Mouse (Mus musculus) bone marrow, adult 2 months (tissue): Measurements from ENCODE around the gene Frrs1. TPM values are rescaled to one million over a fixed set of nuclear protein-coding genes. Genes with fewer than 3 reads are reported as not detected.

ENCODE experiments used
- H3K27ac ChIP-seq: fragments of 200-500 bp; 2 replicates; pipeline ENCODE4 v1.5.1; 2012; ENCODE audit warnings: low read depth, mild to moderate bottlenecking, control low read depth, inconsistent platforms, low read length; ENCODE audit not compliant: control insufficient read depth, poor library complexity, insufficient read depth
- H3K4me1 ChIP-seq: fragments of 200-500 bp; 2 replicates; pipeline ENCODE4 v1.6.1; 2011; ENCODE audit warnings: low read length; ENCODE audit not compliant: control insufficient read depth, insufficient read depth
- H3K4me3 ChIP-seq: fragments of 200-500 bp; replicated peaks from 2 replicates; pipeline ENCODE3; 2011; ENCODE audit warnings: mild to moderate bottlenecking, low read depth, low read length, control low read depth; ENCODE audit not compliant: control insufficient read depth
- CTCF ChIP-seq: fragments of 200-500 bp; IDR thresholded peaks from 2 replicates; pipeline ENCODE4 v1.5.1; 2011; ENCODE audit warnings: low read length, control low read depth; ENCODE audit not compliant: control insufficient read depth, insufficient read depth
- POLR2A ChIP-seq: fragments of 200-500 bp; IDR thresholded peaks from 2 replicates; pipeline ENCODE4 v1.6.1; 2011; ENCODE audit warnings: low read depth, mild to moderate bottlenecking, control low read depth, low read length, borderline replicate concordance; ENCODE audit not compliant: control insufficient read depth
- WGBS: fragments of 180-500 bp; shearing (Covaris S2); methylation state at CpG from one replicate; pipeline ENCODE4 v1.1.7; 2018; 5-methylcytosine and 5-hydroxymethylcytosine counted together
- polyA plus RNA-seq: library from polyadenylated mRNA; stranded (reverse); fragments of >200 nt; gene quantifications from 2 replicates; pipeline ENCODE4 v1.2.4, GENCODE M21; 2011; ENCODE audit warnings: low replicate concordance; ENCODE audit not compliant: missing spikeins, insufficient read depth, insufficient read length

Frrs1 gene
- polyA plus RNA-seq, 1 experiment, result 24.6 TPM

DNA sequence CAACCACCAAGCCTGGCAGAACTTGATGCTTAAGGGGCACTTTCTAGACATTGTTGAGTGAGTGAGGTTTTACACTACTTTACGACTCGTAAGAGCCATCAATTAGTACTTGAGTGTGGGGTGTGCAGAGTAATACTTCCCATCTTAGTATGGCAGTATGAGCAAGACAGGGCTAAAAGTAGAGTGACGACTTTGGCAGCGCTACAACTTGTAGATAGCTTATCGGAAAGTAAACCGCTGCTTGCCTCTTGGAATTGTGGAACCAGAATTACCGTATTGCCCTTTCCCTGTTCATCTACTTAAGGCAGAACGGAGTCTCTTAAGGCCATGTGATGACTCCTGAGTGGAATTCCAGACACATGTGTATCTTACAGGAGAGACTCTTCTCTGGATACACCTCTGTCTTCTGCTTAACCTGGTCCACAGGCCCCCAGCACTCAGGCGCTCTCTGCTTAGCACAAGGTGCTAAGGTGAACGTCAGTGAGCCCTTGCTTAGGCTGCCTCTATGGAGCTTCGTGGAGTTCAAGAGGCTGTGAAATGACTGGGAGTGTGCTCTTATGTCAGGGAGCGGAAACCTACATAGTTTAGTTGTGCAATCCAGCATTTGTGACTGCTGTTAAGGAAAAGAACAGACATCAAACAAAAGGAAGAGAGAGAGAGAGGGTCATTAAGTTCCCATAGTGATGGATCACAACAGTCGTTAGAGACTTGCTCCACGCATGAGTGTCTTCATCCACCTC, 23.1 kb downstream of the Frrs1 start:
- WGBS, result 92% methylated on average over 14 of the region's 14 CpGs
- Histone ChIP-seq H3K4me1 (no peaks in the 10 kb centered on the region), H3K4me3 (no peak overlapping the region), H3K27ac (no peak overlapping the region)
- no peak for TF ChIP-seq CTCF
- no peak for TF ChIP-seq POLR2A

GRCm38 (mm10) chr3:116884941-116885340, 25.7 kb downstream of the Frrs1 start:
- Histone ChIP-seq H3K27ac (no peak overlapping the region), H3K4me1 (no peaks in the 10 kb centered on the region), H3K4me3 (no peak overlapping the region)
- 92% methylated on average over 8 of the region's 8 CpGs for WGBS
- TF ChIP-seq POLR2A (no peak), CTCF (no peak)

DNA sequence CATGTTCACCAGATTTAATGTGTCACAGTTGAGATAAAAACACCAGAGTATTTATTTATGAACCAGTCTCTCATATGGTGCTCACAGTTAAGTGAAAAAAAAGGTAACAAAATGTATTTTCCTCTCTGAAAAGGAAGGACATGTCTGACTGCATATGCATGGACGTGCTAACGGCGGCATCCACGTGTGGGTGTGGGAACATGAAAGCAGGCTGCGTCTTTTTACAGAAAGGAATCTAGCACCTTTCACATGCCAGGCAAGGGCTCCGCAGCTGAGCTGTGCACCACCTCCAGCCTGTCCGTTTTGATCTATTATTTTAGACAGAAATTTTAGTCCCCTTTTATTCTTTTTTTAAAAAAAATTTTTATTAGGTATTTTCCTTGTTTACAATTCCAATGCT, 30.1 kb downstream of the Frrs1 start:
- Histone ChIP-seq H3K4me3 (no peak overlapping the region), H3K27ac (no peak overlapping the region), H3K4me1 (no peaks in the 10 kb centered on the region)
- 93% methylated on average over 7 of the region's 7 CpGs for WGBS
- TF ChIP-seq CTCF (no peak), POLR2A (no peak)

GRCm38 (mm10) chr3:116890576-116890975, 31.3 kb downstream of the Frrs1 start:
- Histone ChIP-seq H3K4me1 (no peaks in the 10 kb centered on the region), H3K4me3 (no peak overlapping the region), H3K27ac (no peak overlapping the region)
- no peak for TF ChIP-seq CTCF
- 88% methylated on average over 4 of the region's 4 CpGs for WGBS

- no peak overlapping the region for H3K4me3 ChIP-seq
- H3K27ac ChIP-seq, result no peak overlapping the region
- H3K4me1 ChIP-seq, result no peaks in the 10 kb centered on the region
- no peak for TF ChIP-seq CTCF
- no peak for TF ChIP-seq POLR2A
- 92% methylated on average over 17 of the region's 17 CpGs for WGBS
Observed at GRCm38 (mm10) chr3:116891436-116892205, 32.4 kb downstream of the Frrs1 start.

- WGBS, result 88% methylated on average over 6 of the region's 6 CpGs
- no peak for TF ChIP-seq CTCF
- Histone ChIP-seq H3K27ac (no peak overlapping the region), H3K4me1 (no peaks in the 10 kb centered on the region), H3K4me3 (no peak overlapping the region)
Observed at GRCm38 (mm10) chr3:116892206-116892563, 32.9 kb downstream of the Frrs1 start.

DNA sequence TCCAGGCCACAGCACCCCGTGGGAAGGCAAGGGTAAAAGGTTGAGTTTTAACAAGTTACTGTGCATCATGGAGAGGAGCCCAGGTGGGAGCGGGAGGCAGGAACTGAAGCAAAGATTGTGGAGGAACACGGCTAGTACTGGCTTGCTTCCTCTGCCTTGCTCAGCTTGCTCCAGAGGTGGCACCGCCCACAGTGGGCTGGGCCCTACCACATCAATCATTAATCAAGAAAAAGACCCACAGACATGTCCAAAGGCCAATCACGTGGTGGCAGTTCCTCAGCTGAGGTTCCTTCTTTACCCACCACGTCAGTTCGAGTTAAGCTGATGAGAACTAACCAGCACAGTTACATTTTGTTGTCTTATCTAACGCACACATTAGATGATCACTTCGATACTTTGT, 33.6 kb downstream of the Frrs1 start:
- 47% methylated on average over 9 of the region's 9 CpGs for WGBS
- TF ChIP-seq POLR2A (no peak), CTCF (no peak)
- Histone ChIP-seq H3K4me1 (no peaks in the 10 kb centered on the region), H3K4me3 (no peak overlapping the region), H3K27ac (no peak overlapping the region)

- Histone ChIP-seq H3K4me1 (no peaks in the 10 kb centered on the region), H3K4me3 (no peak overlapping the region), H3K27ac (no peak overlapping the region)
- TF ChIP-seq CTCF (0 out of 2 replicates have a peak, but pooled peaks have one; percentile 8), POLR2A (no peak)
- 51% methylated on average over 6 of the region's 6 CpGs for WGBS
Observed at GRCm38 (mm10) chr3:116904158-116904557, 44.9 kb downstream of the Frrs1 start.

GRCm38 (mm10) chr3:116905898-116906297, 46.6 kb downstream of the Frrs1 start:
- no peaks in the 10 kb centered on the region for H3K4me1 ChIP-seq
- WGBS, result 90% methylated on average over 16 of the region's 16 CpGs
- no peak overlapping the region for H3K27ac ChIP-seq
- H3K4me3 ChIP-seq, result no peak overlapping the region
- TF ChIP-seq POLR2A (no peak), CTCF (no peak)
